Mouse (Mus musculus): ENCODE results near the gene Dpp10.

DNA sequence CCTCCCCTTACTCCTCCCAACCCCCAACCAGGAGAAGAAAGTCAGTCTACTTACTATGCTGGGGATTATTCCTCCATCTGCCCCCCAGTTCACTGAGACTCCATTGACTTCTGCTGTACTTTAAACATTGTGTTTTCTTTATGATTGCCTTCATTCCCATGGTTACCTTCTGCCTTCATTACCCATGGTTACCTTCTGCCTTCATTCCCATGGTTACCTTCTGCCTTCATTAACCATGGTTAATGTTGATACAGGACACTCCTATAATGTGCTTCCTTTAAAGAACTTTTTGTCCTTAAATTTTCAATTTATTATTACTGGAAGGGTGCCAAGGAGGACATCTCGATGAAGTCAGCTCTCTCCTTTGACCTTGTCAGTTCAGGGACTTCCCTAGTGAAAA is 158.1 kb downstream of the Dpp10 start:
- TF ChIP-seq POLR2A (IDR thresholded peaks at IDR 0.05; ENCODE audit: borderline replicate concordance, insufficient read depth, low read length) (no peak), CTCF (IDR thresholded peaks at IDR 0.05; ENCODE audit: borderline replicate concordance, insufficient read depth, low read depth, low read length) (no peak)
